Mouse (Mus musculus) heart, postnatal 4 days (tissue): Measurements from ENCODE around the gene Kcnip1. TPM values are rescaled to one million over a fixed set of nuclear protein-coding genes. Genes with fewer than 3 reads are reported as not detected.

ENCODE experiments used
- DNase-seq: peaks from one replicate; pipeline ENCODE4 v3.0.0; 2021
- total RNA-seq, 2 experiments: library from RNA; stranded (reverse); gene quantifications; 2 replicates each; pipeline ENCODE4 v1.2.3; 2021

The Kcnip1 gene
- total RNA-seq, 2 experiments from 2014 or later = not detected

GRCm38 (mm10) chr11:33901783-33902182 is 91.2 kb downstream of the Kcnip1 start:
- DNase-seq = no peak

- DNase-seq = no peak
These were observed 101.9 kb downstream of the Kcnip1 start for GRCm38 (mm10) chr11:33891084-33891483.

DNA sequence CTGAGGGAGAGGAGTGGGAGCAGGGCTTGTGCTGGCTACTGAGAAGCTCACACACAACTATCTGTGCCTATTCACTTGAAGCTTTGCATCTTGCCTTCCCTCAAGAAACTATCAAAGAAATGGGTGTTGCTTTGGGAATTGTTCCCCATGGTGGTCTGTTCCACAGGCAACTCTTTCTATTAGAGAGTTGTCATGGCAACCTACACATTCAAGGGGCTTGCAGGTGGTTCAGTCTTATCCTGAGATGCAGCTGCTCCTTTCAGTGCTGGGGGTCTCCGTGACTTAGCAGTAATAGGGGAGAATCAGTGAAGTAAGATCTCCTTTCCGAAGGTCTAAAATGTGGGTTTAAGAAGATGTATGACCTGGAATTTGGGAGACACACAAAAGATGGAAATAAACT is 102.6 kb downstream of the Kcnip1 start:
- DNase-seq = no peak

- no peak for DNase-seq
These were observed 105.3 kb downstream of the Kcnip1 start for GRCm38 (mm10) chr11:33887660-33888059.

DNA sequence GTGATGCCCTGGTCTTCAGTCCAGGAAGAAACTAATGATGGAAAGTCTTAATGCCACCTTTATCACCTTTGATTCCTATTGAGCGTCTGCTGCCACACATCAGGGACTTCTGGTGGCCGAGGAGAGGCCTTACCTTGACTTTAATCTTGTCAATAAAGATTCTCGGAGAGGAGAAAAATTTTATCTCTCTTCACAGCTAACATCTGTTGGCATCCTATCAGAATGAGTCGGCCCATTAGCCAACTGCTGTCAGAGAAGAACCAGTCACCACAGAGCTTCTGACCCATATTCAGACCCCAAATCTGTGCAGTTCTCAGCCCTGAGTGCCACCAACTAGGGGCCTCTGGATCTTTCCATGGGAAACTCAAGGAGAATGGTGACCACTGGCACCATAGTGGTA is 107.0 kb downstream of the Kcnip1 start:
- no peak for DNase-seq

DNA sequence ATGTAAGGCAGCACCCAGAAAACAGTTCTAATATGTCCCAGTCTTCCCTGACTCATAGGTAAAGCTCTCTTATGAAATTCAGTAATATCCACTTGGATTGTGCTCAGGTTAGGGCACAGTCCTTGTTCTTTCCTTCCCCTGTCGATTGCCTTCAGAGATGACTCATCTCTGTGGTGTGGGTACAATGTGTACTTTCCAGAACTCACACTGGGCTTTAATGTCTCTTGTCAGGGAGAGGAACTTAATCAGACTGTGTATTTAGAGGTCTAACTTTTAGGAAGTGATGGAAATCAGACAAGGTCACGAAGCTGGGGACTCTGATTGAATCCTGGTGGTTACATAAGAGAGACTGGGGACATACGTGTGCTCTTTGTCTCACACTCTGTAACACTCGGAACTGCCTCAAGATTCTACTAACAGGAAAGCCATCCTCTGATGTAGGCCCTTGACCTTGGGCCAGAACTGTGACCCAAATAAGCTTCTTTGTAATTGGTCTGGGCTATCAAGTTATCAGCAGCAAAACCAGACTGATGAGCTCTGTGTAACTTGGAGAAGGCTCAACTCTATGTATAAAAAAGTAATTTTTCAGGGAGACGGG is 110.1 kb downstream of the Kcnip1 start:
- no peak for DNase-seq

GRCm38 (mm10) chr11:33874925-33875324 is 118.0 kb downstream of the Kcnip1 start:
- DNase-seq = no peak

GRCm38 (mm10) chr11:33873071-33873781 is 119.7 kb downstream of the Kcnip1 start:
- DNase-seq = peak; percentile 55

- DNase-seq = no peak
These were observed 120.3 kb downstream of the Kcnip1 start for GRCm38 (mm10) chr11:33872716-33873048.

GRCm38 (mm10) chr11:33871998-33872715 is 120.8 kb downstream of the Kcnip1 start:
- peak; percentile 15 for DNase-seq

- no peak for DNase-seq
These were observed 122.7 kb downstream of the Kcnip1 start for GRCm38 (mm10) chr11:33870246-33870645.

DNA sequence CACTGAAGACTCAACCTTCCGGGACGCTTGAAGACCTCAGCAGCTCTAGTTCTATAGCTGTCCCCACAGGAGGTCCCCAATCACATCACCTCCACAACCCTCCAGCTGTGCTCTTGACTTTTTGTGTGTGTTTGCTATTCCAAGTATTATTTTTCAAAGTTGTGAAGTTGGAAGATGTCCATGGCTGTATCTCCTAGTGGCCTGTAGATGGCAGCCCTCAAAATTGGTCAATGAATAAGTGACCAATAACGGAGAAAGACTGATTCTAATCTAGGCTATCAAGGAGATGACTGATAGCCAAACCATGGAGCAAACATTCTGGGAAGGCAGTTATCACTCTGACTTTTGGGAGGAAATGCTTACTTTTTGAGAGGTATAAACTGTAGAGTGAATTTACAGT is 123.4 kb downstream of the Kcnip1 start:
- DNase-seq = no peak

DNA sequence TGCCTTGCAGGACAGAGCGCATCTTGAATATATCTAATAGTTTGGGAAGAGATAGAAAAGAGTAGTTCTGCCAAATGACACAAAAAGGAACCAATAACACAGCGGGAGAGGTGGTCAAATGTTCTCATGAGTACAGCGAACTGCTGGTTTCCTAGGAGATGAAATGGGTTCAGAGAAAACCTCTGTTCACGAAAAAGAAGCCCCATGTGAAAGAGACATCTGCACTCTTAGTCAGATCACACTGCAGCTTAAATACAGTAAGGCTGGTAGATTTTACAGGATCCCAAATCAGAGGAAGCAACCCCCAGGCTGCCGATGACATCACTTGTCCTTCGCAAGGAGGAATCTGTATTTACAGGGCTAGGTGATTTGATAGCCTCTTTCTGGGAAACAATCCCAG is 126.2 kb downstream of the Kcnip1 start:
- DNase-seq = no peak

- no peak for DNase-seq
These were observed 128.7 kb downstream of the Kcnip1 start for GRCm38 (mm10) chr11:33864245-33864644.

DNA sequence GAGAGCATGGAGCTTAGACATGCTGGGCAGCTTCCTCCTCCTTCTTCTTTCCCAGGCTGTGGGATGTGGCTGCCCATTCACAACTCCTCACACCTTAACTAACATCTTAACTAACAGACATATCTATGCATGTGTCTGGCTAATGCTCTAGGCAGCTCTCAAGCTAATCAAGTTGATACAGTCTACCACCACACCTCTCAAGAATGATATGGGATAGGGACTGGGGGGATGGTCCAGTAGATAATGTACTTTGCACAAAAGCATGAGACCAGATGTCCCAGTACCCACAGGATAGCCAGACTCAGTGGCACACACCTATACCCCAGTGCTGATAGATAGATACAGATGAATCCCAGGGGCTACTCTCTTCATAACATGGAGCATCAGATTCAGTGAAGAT is 131.1 kb downstream of the Kcnip1 start:
- no peak for DNase-seq

DNA sequence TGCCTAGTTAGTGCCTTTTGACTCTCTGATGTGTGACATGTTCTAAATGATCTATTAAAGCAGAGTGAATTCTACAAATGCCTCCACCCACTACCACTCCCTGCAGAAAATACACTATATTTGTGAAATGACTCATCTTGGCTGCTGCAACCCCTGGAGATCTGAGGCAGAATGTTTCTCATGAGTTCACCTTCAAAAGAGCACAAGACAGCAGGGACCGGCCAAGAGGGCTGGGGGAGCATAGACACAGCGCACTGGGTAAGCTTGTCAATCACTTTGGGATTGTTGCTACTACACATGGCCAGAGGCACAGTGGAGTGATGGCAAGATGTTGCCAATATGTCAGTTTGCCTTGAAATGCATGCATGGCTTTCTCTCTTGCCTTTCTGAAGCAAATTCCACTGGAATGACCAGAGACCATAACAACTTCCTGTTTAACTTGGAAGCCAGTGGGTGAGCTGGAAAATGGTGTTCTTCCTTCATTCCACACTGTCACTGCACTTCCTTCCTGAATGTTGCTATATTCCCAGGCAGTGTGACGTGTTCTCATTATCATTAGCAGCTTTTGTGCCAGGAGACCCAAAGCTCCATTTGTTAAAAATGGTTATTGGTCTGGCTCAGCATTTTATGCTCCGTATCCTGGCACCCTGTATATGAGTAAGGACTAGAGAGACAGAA is 131.9 kb downstream of the Kcnip1 start:
- peak; percentile 13 for DNase-seq

DNA sequence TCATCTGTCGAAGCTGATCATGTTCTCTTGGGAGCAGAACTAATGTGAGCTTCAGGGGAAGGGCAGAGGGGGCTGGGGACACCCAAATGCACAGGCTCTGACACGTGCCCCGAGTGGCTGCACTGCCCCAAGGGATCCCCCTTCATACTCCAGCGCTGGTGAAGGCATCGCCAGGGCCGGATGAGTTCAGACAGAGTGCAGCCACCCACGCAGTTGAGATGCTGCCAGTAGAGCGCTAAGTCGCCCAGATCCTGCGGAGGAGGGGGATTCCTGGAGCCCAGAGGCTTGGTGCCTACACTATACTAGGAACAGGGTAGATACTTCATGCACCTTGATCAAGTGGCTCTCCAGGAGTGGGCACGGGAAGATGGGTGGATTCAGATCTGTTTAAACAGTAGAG is 143.3 kb downstream of the Kcnip1 start:
- DNase-seq = peak; percentile 55

DNA sequence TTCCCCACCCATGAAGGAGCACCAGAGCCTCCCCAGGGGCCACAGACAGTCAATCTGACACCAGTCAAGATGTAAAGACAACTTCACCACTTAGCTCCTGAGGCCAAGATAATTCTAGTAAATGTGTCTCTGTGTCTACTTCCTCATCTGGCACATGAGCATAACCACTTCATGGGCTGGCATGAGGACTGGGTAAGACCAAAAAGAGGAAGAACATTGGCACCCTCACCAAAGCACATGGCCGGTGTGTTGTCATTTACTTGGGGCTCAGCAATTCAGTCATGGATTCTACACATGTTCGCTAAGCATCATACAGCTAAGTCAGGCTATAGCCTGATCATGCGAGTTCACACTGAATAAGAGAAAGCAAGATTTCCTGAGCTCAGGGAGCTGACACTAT is 144.3 kb downstream of the Kcnip1 start:
- DNase-seq = no peak

- no peak for DNase-seq
These were observed 147.0 kb downstream of the Kcnip1 start for GRCm38 (mm10) chr11:33845931-33846330.

- DNase-seq = no peak
These were observed 149.6 kb downstream of the Kcnip1 start for GRCm38 (mm10) chr11:33843294-33843864.

DNA sequence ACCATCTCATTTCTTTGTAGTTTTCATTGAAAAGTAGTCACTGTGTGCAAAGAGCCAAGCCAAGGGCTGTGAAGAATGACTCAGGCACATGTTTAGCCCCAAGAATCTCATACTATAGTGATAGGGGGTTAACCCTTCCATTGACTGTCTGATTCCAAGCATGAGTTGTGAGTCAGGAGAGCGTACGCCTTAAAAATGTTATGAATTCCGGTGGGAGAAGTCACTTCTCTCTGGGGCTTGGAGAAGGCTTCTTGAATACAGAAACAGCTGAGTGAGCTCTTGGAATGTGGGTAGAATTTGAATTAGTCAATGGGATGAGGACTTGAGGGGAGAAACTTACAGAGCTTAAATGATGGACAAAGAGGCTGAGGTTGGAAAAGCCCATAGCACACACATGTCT is 153.9 kb downstream of the Kcnip1 start:
- no peak for DNase-seq

- DNase-seq = no peak
These were observed 163.2 kb downstream of the Kcnip1 start for GRCm38 (mm10) chr11:33829774-33830173.

GRCm38 (mm10) chr11:33827829-33828206 is 165.1 kb downstream of the Kcnip1 start:
- no peak for DNase-seq
